Comparison of ENCODE assay signal across 9 mouse cellular contexts in genomic region chr14:80979475-80979874, GRCm38 (mm10).
A peak's percentile ranks its signal among the peaks of the same experiment; 100 is the strongest.
DNase-seq lines count a peak whose midpoint lies in the region; ATAC-seq lines count a peak whose summit lies in the region.
"Had no signal": no experiment of that assay in that cellular context is flagged by ENCODE, and none has a peak within 500 bp of the region (broad histone marks: within the 10 kb centered on the region; RNA-seq: fewer than 3 reads in every experiment).

No protein-coding gene starts in this region.

- no peaks in the 10 kb centered on the region for H3K9me3 ChIP-seq in hindbrain, embryonic 10.5 days
- H3K9me3 ChIP-seq in hindbrain, embryonic 14.5 days (ENCODE audit: control insufficient read depth, low read length): no peaks in the 10 kb centered on the region
- H3K9me3 ChIP-seq in midbrain, embryonic 15.5 days: no peaks in the 10 kb centered on the region
- no peaks in the 10 kb centered on the region for H3K9me3 ChIP-seq in midbrain, embryonic 11.5 days (ENCODE audit: control insufficient read depth, low read length)
- no peaks in the 10 kb centered on the region for H3K9me3 ChIP-seq in neural tube, embryonic 13.5 days

- H3K27me3 ChIP-seq in hindbrain, embryonic 10.5 days (ENCODE audit: insufficient read depth, poor library complexity, severe bottlenecking): no peaks in the 10 kb centered on the region
- H3K27me3 ChIP-seq in hindbrain, embryonic 14.5 days (ENCODE audit: control insufficient read depth, insufficient read depth, low read length): no peaks in the 10 kb centered on the region
- H3K27me3 ChIP-seq in midbrain, embryonic 15.5 days (replicated peaks): no peaks in the 10 kb centered on the region
- H3K27me3 ChIP-seq in midbrain, embryonic 11.5 days (ENCODE audit: control insufficient read depth, insufficient read depth, low read length): no peaks in the 10 kb centered on the region
- no peaks in the 10 kb centered on the region for H3K27me3 ChIP-seq in neural tube, embryonic 13.5 days

- H3K27ac ChIP-seq in hindbrain, embryonic 10.5 days: no peak overlapping the region
- H3K27ac ChIP-seq in hindbrain, embryonic 14.5 days: no peak overlapping the region
- H3K27ac ChIP-seq in midbrain, embryonic 15.5 days: no peak overlapping the region
- no peak overlapping the region for H3K27ac ChIP-seq in midbrain, embryonic 11.5 days (ENCODE audit: low read depth, low read length)
- H3K27ac ChIP-seq in neural tube, embryonic 13.5 days (replicated peaks): no peak overlapping the region

- no peak for ATAC-seq in hindbrain, embryonic 14.5 days (ENCODE audit: low FRiP score)
- ATAC-seq in midbrain, embryonic 15.5 days (replicated peaks): 0 out of 2 replicates have a peak, but pooled peaks have one; percentile 27
- ATAC-seq in midbrain, embryonic 11.5 days (ENCODE audit: low FRiP score): no peak
- ATAC-seq in neural tube, embryonic 13.5 days (ENCODE audit: low read depth): peak; percentile 19; the same call in 1 of the 2 replicates

- no peaks in the 10 kb centered on the region for H3K4me1 ChIP-seq in hindbrain, embryonic 10.5 days (replicated peaks)
- no peaks in the 10 kb centered on the region for H3K4me1 ChIP-seq in hindbrain, embryonic 14.5 days (replicated peaks; ENCODE audit: control insufficient read depth, insufficient read depth, low read length)
- H3K4me1 ChIP-seq in midbrain, embryonic 15.5 days: no peaks in the 10 kb centered on the region
- peaks cover 2% of the 10 kb centered on the region; the same call in 1 of the 2 replicates for H3K4me1 ChIP-seq in midbrain, embryonic 11.5 days (ENCODE audit: control insufficient read depth, insufficient read depth, low read length)
- no peaks in the 10 kb centered on the region for H3K4me1 ChIP-seq in neural tube, embryonic 13.5 days (replicated peaks)

- H3K4me2 ChIP-seq in hindbrain, embryonic 14.5 days (replicated peaks): no peak overlapping the region
- no peak overlapping the region for H3K4me2 ChIP-seq in midbrain, embryonic 15.5 days
- H3K4me2 ChIP-seq in midbrain, embryonic 11.5 days: no peak overlapping the region
- H3K4me2 ChIP-seq in neural tube, embryonic 13.5 days: no peak overlapping the region

- 77% methylated on average over 5 of the region's 5 CpGs for WGBS in hindbrain, embryonic 10.5 days
- WGBS in hindbrain, embryonic 14.5 days: 62% methylated on average over 5 of the region's 5 CpGs
- WGBS in midbrain, embryonic 15.5 days: 72% methylated on average over 5 of the region's 5 CpGs
- 79% methylated on average over 5 of the region's 5 CpGs for WGBS in midbrain, embryonic 11.5 days
- WGBS in neural tube, embryonic 13.5 days: 71% methylated on average over 5 of the region's 5 CpGs

- DNase-seq in hindbrain, embryonic 10.5 days (ENCODE audit: low spot score): peak; percentile 10
- DNase-seq in hindbrain, embryonic 14.5 days (ENCODE audit: low spot score): no peak
- DNase-seq in midbrain, embryonic 11.5 days (ENCODE audit: low spot score, missing footprints): no peak
- peak; percentile 9 to 16 for DNase-seq in adrenal gland, postnatal 36 days
- no peak for DNase-seq in layer of hippocampus, postnatal 36 days
- DNase-seq: kidney, adult 11 months; thymus, adult 2 months had no signal

- H3K9ac ChIP-seq in hindbrain, embryonic 14.5 days: no peak overlapping the region
- H3K9ac ChIP-seq in midbrain, embryonic 15.5 days: no peak overlapping the region
- H3K9ac ChIP-seq in midbrain, embryonic 11.5 days (ENCODE audit: low read length): no peak overlapping the region
- H3K9ac ChIP-seq in neural tube, embryonic 13.5 days: no peak overlapping the region

- no peak overlapping the region for H3K4me3 ChIP-seq in hindbrain, embryonic 10.5 days
- no peak overlapping the region for H3K4me3 ChIP-seq in hindbrain, embryonic 14.5 days (replicated peaks; ENCODE audit: low read length)
- H3K4me3 ChIP-seq in midbrain, embryonic 15.5 days: no peak overlapping the region
- no peak overlapping the region for H3K4me3 ChIP-seq in midbrain, embryonic 11.5 days (ENCODE audit: low read depth, low read length)
- H3K4me3 ChIP-seq in neural tube, embryonic 13.5 days: no peak overlapping the region

- no peaks in the 10 kb centered on the region for H3K36me3 ChIP-seq in hindbrain, embryonic 10.5 days
- no peaks in the 10 kb centered on the region for H3K36me3 ChIP-seq in hindbrain, embryonic 14.5 days (replicated peaks; ENCODE audit: control insufficient read depth, insufficient read depth)
- no peaks in the 10 kb centered on the region for H3K36me3 ChIP-seq in midbrain, embryonic 15.5 days (replicated peaks)
- no peaks in the 10 kb centered on the region for H3K36me3 ChIP-seq in midbrain, embryonic 11.5 days (ENCODE audit: control insufficient read depth, insufficient read depth, low read length)
- H3K36me3 ChIP-seq in neural tube, embryonic 13.5 days: no peaks in the 10 kb centered on the region

Comparison
In these comparisons a context has a peak if more than half of its experiments do, and no peak if none do; other contexts are left out.
1. DNase-seq: peak in hindbrain, embryonic 10.5 days (single experiment) and adrenal gland, postnatal 36 days (2 of 2); none in hindbrain, embryonic 14.5 days (single experiment), midbrain, embryonic 11.5 days (single experiment) and layer of hippocampus, postnatal 36 days (0 of 2).
2. ATAC-seq: peak in midbrain, embryonic 15.5 days (single experiment) and neural tube, embryonic 13.5 days (single experiment); none in hindbrain, embryonic 14.5 days (single experiment) and midbrain, embryonic 11.5 days (single experiment).